Mouse (Mus musculus) neural tube, embryonic 12.5 days (tissue): Measurements from ENCODE around the gene Gne. TPM values are rescaled to one million over a fixed set of nuclear protein-coding genes. Genes with fewer than 3 reads are reported as not detected.
A peak's percentile ranks its signal among the peaks of the same experiment; 100 is the strongest.
"Not testable (repeated sequence)": the region's sequence is repeated elsewhere in the genome, so short reads cannot be mapped to it uniquely, and the experiment has no call there.

Source experiments
- ATAC-seq: fragments of 200-750 bp; cut with Nextera tagmentation; 2 replicates; pipeline ENCODE4 v1.8.0; 2017; ENCODE audit warnings: low read depth, mild to moderate bottlenecking, moderate TSS enrichment, moderate library complexity; ENCODE audit not compliant: low FRiP score
- H3K27ac ChIP-seq: fragments of 300-500 bp; sonication (generic); 2 replicates; pipeline ENCODE4 v1.5.1; 2016
- H3K27me3 ChIP-seq: fragments of 300-500 bp; sonication (generic); replicated peaks from 2 replicates; pipeline ENCODE4 v1.6.1; 2016; ENCODE audit warnings: mild to moderate bottlenecking
- H3K36me3 ChIP-seq: fragments of 300-500 bp; sonication (generic); 2 replicates; pipeline ENCODE4 v1.6.1; 2016; ENCODE audit warnings: mild to moderate bottlenecking
- H3K4me1 ChIP-seq: fragments of 300-500 bp; sonication (generic); 2 replicates; pipeline ENCODE4 v1.6.1; 2016
- H3K4me2 ChIP-seq: fragments of 300-500 bp; sonication (generic); replicated peaks from 2 replicates; pipeline ENCODE4 v1.6.1; 2016; ENCODE audit warnings: mild to moderate bottlenecking
- H3K4me3 ChIP-seq: fragments of 300-500 bp; sonication (generic); 2 replicates; pipeline ENCODE4 v1.5.1; 2016
- H3K9ac ChIP-seq: fragments of 300-500 bp; sonication (generic); 2 replicates; pipeline ENCODE4 v1.6.1; 2016; ENCODE audit warnings: mild to moderate bottlenecking
- H3K9me3 ChIP-seq: fragments of 300-500 bp; sonication (generic); 2 replicates; pipeline ENCODE4 v1.6.1; 2016; ENCODE audit warnings: mild to moderate bottlenecking
- WGBS: fragments of 180-500 bp; shearing (Covaris S2); methylation state at CpG from one replicate; pipeline ENCODE4 v1.1.7; 2016; 5-methylcytosine and 5-hydroxymethylcytosine counted together
- polyA plus RNA-seq: library from polyadenylated mRNA; unstranded; fragments of >200 nt; fragmentation: Nextera tagmentation; extraction: Ambion mirVana; gene quantifications from 2 replicates; pipeline ENCODE4 v1.2.1, GENCODE M21; 2016

The Gne gene
- polyA plus RNA-seq, 1 experiment from 2014 or later: 27.4 TPM

DNA sequence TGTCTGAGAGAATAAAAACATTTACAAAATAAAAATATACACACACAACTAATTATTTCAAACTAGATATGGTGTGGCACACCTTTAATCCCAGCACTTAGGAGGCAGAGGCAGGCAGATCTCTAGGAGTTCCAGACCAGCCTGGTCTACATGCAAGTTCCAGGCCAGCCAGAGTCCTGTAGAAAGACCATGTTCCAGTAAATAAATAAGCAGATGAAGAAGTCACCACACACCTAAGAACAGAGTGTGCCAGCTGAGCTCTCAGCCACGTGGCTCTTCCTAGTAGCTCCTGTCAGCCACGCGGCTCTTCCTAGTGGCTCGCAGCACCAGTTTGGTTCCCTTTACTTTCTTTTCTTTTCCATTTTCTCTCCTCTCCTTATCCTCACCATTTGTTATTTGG lies 14.6 kb downstream of the Gne start:
- WGBS: 89% methylated on average over 4 of the region's 4 CpGs
- Histone ChIP-seq H3K9ac (no peak overlapping the region), H3K4me2 (no peak overlapping the region), H3K27ac (no peak overlapping the region), H3K4me3 (no peak overlapping the region), H3K36me3 (no peaks in the 10 kb centered on the region), H3K4me1 (peaks cover 19% of the 10 kb centered on the region), H3K27me3 (no peaks in the 10 kb centered on the region), H3K9me3 (no peaks in the 10 kb centered on the region)
- no peak for ATAC-seq

DNA sequence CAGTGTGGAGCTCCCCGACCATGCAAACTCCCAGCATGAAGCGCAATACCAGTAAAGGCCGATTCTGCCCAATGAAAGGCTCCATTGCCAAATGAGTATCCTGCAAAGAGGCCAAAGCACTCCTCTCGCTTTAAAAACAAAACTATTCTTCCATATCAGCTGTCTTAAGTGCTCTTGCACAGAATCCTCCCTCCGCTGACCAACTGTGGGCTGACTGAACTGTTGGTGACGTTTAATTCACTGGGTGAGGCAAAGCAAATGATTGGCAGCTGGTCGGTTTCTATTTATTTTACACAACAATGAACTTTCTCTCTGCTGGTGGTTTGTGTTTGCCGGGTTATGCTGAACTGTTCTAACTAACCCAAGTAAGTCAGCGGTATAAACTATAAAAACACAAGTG lies 15.2 kb downstream of the Gne start:
- Histone ChIP-seq H3K4me1 (peaks cover 19% of the 10 kb centered on the region), H3K36me3 (no peaks in the 10 kb centered on the region), H3K4me2 (no peak overlapping the region), H3K4me3 (no peak overlapping the region), H3K27me3 (no peaks in the 10 kb centered on the region), H3K27ac (no peak overlapping the region), H3K9me3 (no peaks in the 10 kb centered on the region), H3K9ac (no peak overlapping the region)
- ATAC-seq: no peak
- 35% methylated on average over 9 of the region's 9 CpGs for WGBS

GRCm38 (mm10) chr4:44066891-44067290 lies 17.1 kb downstream of the Gne start:
- Histone ChIP-seq H3K9me3 (no peaks in the 10 kb centered on the region), H3K9ac (no peak overlapping the region), H3K36me3 (no peaks in the 10 kb centered on the region; the same call in 1 of the 2 replicates), H3K4me2 (no peak overlapping the region), H3K27ac (no peak overlapping the region), H3K4me1 (peaks cover 17% of the 10 kb centered on the region), H3K27me3 (no peaks in the 10 kb centered on the region), H3K4me3 (no peak overlapping the region)
- no peak for ATAC-seq
- WGBS: 93% methylated on average over 6 of the region's 6 CpGs

GRCm38 (mm10) chr4:44065355-44066025 lies 18.5 kb downstream of the Gne start:
- H3K9ac ChIP-seq: no peak overlapping the region
- no peak overlapping the region for H3K4me3 ChIP-seq
- no peaks in the 10 kb centered on the region; the same call in 1 of the 2 replicates for H3K36me3 ChIP-seq
- no peak overlapping the region for H3K27ac ChIP-seq
- no peaks in the 10 kb centered on the region for H3K27me3 ChIP-seq
- H3K9me3 ChIP-seq: no peaks in the 10 kb centered on the region
- 40% methylated on average over 16 of the region's 16 CpGs for WGBS
- ATAC-seq: peak; percentile 53; the same call in 1 of the 2 replicates
- H3K4me1 ChIP-seq: peaks cover 4% of the 10 kb centered on the region; the same call in 1 of the 2 replicates
- peak overlapping the region; percentile 28 for H3K4me2 ChIP-seq

- H3K4me1 ChIP-seq: peaks cover 4% of the 10 kb centered on the region; the same call in 1 of the 2 replicates
- no peak for ATAC-seq
- no peaks in the 10 kb centered on the region; the same call in 1 of the 2 replicates for H3K36me3 ChIP-seq
- H3K4me3 ChIP-seq: no peak overlapping the region
- WGBS: 87% methylated on average over 14 of the region's 14 CpGs
- no peaks in the 10 kb centered on the region for H3K27me3 ChIP-seq
- H3K9ac ChIP-seq: no peak overlapping the region
- H3K27ac ChIP-seq: no peak overlapping the region
- H3K4me2 ChIP-seq: no peak overlapping the region
- no peaks in the 10 kb centered on the region for H3K9me3 ChIP-seq
These were observed 21.2 kb downstream of the Gne start for GRCm38 (mm10) chr4:44062816-44063215.

- 70% methylated on average over 9 of the region's 9 CpGs for WGBS
- Histone ChIP-seq H3K4me2 (no peak overlapping the region), H3K4me1 (peaks cover 4% of the 10 kb centered on the region; the same call in 1 of the 2 replicates), H3K36me3 (no peaks in the 10 kb centered on the region; the same call in 1 of the 2 replicates), H3K9me3 (no peaks in the 10 kb centered on the region), H3K27ac (no peak overlapping the region), H3K4me3 (no peak overlapping the region), H3K27me3 (no peaks in the 10 kb centered on the region), H3K9ac (no peak overlapping the region)
- no peak for ATAC-seq
These were observed 21.9 kb downstream of the Gne start for GRCm38 (mm10) chr4:44062062-44062461.

DNA sequence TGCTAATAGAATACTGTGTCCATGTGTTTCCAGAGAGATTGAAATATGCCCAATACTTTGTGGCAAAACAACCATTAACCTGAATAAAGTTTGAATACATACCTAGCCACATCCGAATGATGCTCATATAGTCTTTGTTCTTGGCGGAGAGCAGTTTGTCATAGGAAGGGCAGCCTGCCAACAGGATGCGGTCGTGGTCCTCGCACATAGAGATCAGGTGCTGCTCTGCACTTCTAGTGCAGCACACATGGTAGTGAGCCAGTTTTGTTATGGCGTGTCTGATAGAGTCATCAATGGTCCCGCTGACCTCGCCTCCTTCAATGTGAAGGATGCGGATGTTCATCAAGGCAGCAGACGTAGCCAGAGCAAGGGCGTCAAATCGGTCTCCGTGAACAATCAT lies 24.3 kb downstream of the Gne start:
- ATAC-seq: no peak

GRCm38 (mm10) chr4:44049812-44050211 lies 34.2 kb downstream of the Gne start:
- WGBS: 85% methylated on average over 5 of the region's 5 CpGs
- Histone ChIP-seq H3K36me3 (peaks cover 24% of the 10 kb centered on the region), H3K4me3 (no peak overlapping the region), H3K9me3 (no peaks in the 10 kb centered on the region), H3K9ac (no peak overlapping the region), H3K4me2 (no peak overlapping the region), H3K4me1 (no peaks in the 10 kb centered on the region), H3K27ac (no peak overlapping the region), H3K27me3 (no peaks in the 10 kb centered on the region)
- no peak for ATAC-seq

More for the DNA sequence above, 24.3 kb downstream of the Gne start:
- Histone ChIP-seq H3K9ac (no peak overlapping the region), H3K9me3 (no peaks in the 10 kb centered on the region), H3K4me2 (no peak overlapping the region), H3K27ac (no peak overlapping the region), H3K36me3 (no peaks in the 10 kb centered on the region; the same call in 1 of the 2 replicates), H3K27me3 (no peaks in the 10 kb centered on the region), H3K4me1 (no peaks in the 10 kb centered on the region), H3K4me3 (no peak overlapping the region)
- 92% methylated on average over 13 of the region's 13 CpGs for WGBS

- H3K4me3 ChIP-seq: no peak overlapping the region
- H3K4me1 ChIP-seq: no peaks in the 10 kb centered on the region
- WGBS: 87% methylated on average over 5 of the region's 5 CpGs
- ATAC-seq: no peak
- H3K9me3 ChIP-seq: no peaks in the 10 kb centered on the region
- no peaks in the 10 kb centered on the region for H3K27me3 ChIP-seq
- no peak overlapping the region for H3K27ac ChIP-seq
- no peak overlapping the region for H3K9ac ChIP-seq
- peaks cover 36% of the 10 kb centered on the region for H3K36me3 ChIP-seq
- H3K4me2 ChIP-seq: no peak overlapping the region
These were observed 37.9 kb downstream of the Gne start for GRCm38 (mm10) chr4:44046066-44046465.

DNA sequence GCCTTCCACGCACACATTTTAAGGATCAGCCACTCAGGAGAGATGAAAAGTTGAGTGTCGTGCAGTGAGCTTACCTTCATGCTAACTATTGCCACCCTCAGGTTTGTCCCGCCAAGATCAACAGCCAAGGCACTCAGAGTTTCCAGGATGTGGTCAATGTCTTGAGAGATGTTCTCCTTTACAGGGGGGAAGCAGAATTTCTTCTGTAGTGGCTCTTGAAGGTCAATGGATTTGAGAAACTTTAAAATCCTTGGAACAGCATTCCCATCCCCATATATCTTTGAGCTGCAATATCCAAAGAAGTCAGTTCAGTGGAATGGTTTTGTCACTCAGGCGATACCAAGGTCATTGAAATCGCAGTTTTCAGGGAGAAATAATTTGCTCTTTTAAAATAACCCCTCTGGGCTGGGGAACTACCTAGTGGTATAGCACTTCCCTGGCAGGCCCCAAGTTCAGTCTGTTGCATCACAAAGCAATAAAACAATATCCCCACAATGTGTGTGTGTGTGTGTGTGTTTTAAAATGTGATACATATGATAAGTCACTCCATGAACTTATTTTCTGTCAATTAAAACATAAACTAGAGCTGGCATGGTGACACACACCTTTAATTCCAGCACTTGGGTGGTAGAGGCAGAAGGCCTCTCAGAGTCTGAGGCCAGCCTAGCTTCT lies 39.2 kb downstream of the Gne start:
- no peaks in the 10 kb centered on the region for H3K27me3 ChIP-seq
- no peak overlapping the region for H3K9ac ChIP-seq
- H3K4me1 ChIP-seq: no peaks in the 10 kb centered on the region
- H3K36me3 ChIP-seq: peaks cover 45% of the 10 kb centered on the region
- no peak overlapping the region for H3K4me3 ChIP-seq
- no peaks in the 10 kb centered on the region for H3K9me3 ChIP-seq
- WGBS: 92% methylated on average over 5 of the region's 5 CpGs
- no peak overlapping the region for H3K4me2 ChIP-seq
- no peak for ATAC-seq
- H3K27ac ChIP-seq: no peak overlapping the region

- 95% methylated on average over 4 of the region's 4 CpGs for WGBS
- peaks cover 52% of the 10 kb centered on the region for H3K36me3 ChIP-seq
- H3K4me3 ChIP-seq, ATAC-seq, H3K9ac ChIP-seq, H3K27me3 ChIP-seq, H3K4me1 ChIP-seq, H3K9me3 ChIP-seq, H3K4me2 ChIP-seq, H3K27ac ChIP-seq: not testable (repeated sequence)
These were observed 40.8 kb downstream of the Gne start for GRCm38 (mm10) chr4:44043182-44043581.

DNA sequence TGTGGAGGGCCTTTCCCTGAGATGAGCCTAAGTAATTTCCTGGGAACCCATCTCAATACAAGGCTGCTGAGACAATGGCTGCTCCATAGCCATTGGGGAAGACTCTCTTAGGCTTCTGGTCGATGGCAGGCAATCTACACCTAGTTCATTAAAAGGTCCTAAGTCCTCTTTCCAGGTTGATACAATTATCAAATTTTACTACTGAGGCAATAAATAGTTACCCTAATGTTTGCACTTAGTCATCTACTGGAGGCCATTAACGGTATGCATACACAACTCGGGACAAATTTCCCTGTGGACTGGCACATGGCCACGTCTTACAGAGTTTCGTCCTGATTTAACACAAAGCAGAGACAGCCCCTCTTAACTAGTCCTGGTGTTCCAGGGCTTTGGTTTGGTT lies 41.5 kb downstream of the Gne start:
- H3K27me3 ChIP-seq: no peaks in the 10 kb centered on the region
- no peaks in the 10 kb centered on the region for H3K9me3 ChIP-seq
- H3K9ac ChIP-seq: no peak overlapping the region
- H3K36me3 ChIP-seq: peaks cover 56% of the 10 kb centered on the region
- ATAC-seq: no peak
- WGBS: 91% methylated on average over 5 of the region's 5 CpGs
- H3K4me1 ChIP-seq: no peaks in the 10 kb centered on the region
- H3K4me2 ChIP-seq: no peak overlapping the region
- no peak overlapping the region for H3K4me3 ChIP-seq
- H3K27ac ChIP-seq: no peak overlapping the region
